Mouse (Mus musculus) cerebellum, postnatal 25 days (tissue): ENCODE measurements around the gene Cyp4f37.
"Not testable (repeated sequence)": the region's sequence is repeated elsewhere in the genome, so short reads cannot be mapped to it uniquely, and the experiment has no call there.

Experiments
- DNase-seq, 2 experiments: peaks; one replicate each; pipeline ENCODE4 v3.0.0; 2021; ENCODE audit warnings: mixed read lengths in 2 of 2

The Cyp4f37 gene

GRCm38 (mm10) chr17:32621018-32621417 lies at the start of gene Cyp4f37:
Gene Cyp4f37 (plus strand): TSS chr17:32621309.
- not testable (repeated sequence) for DNase-seq

- not testable (repeated sequence) for DNase-seq
These were observed 47.8 kb upstream of the Cyp4f37 start for GRCm38 (mm10) chr17:32573286-32573685.

GRCm38 (mm10) chr17:32577496-32578186 lies 43.5 kb upstream of the Cyp4f37 start:
- no peak for DNase-seq

- no peak for DNase-seq
These were observed 24.6 kb upstream of the Cyp4f37 start for GRCm38 (mm10) chr17:32596494-32596893.

GRCm38 (mm10) chr17:32608055-32608454 lies 13.1 kb upstream of the Cyp4f37 start:
- no peak for DNase-seq

- not testable (repeated sequence) for DNase-seq
These were observed 10.9 kb upstream of the Cyp4f37 start for GRCm38 (mm10) chr17:32610231-32610630.

- DNase-seq, result no peak
These were observed 10.2 kb upstream of the Cyp4f37 start for GRCm38 (mm10) chr17:32610896-32611295.

- no peak for DNase-seq
These were observed 8.7 kb upstream of the Cyp4f37 start for GRCm38 (mm10) chr17:32612417-32612816.

- no peak for DNase-seq
These were observed 3.9 kb upstream of the Cyp4f37 start for GRCm38 (mm10) chr17:32617252-32617651.

GRCm38 (mm10) chr17:32629726-32630125 lies 8.6 kb downstream of the Cyp4f37 start:
- DNase-seq, result not testable (repeated sequence)

- no peak for DNase-seq
These were observed 10.8 kb downstream of the Cyp4f37 start for GRCm38 (mm10) chr17:32631936-32632335.

- not testable (repeated sequence) for DNase-seq
These were observed 13.3 kb downstream of the Cyp4f37 start for GRCm38 (mm10) chr17:32634242-32634971.

GRCm38 (mm10) chr17:32634972-32635314 lies 13.8 kb downstream of the Cyp4f37 start:
- DNase-seq, result peak; percentile 90 to 92

- no peak for DNase-seq
These were observed 15.2 kb downstream of the Cyp4f37 start for GRCm38 (mm10) chr17:32636341-32636740.

- no peak for DNase-seq
These were observed 16.0 kb downstream of the Cyp4f37 start for GRCm38 (mm10) chr17:32637151-32637550.

- DNase-seq, result no peak
These were observed 25.5 kb downstream of the Cyp4f37 start for GRCm38 (mm10) chr17:32646631-32647030.

GRCm38 (mm10) chr17:32653860-32654259 lies 32.8 kb downstream of the Cyp4f37 start:
- DNase-seq, result no peak

- no peak for DNase-seq
These were observed 35.9 kb downstream of the Cyp4f37 start for GRCm38 (mm10) chr17:32657041-32657440.

GRCm38 (mm10) chr17:32658246-32658645 lies 37.1 kb downstream of the Cyp4f37 start:
- DNase-seq, result no peak

GRCm38 (mm10) chr17:32658712-32659111 lies 37.6 kb downstream of the Cyp4f37 start, which contains the start of gene Cyp4f40:
Gene Cyp4f40 (plus strand): TSS chr17:32658900.
- DNase-seq, result peak; percentile 8 to 42

- DNase-seq, result no peak
These were observed 52.9 kb downstream of the Cyp4f37 start for GRCm38 (mm10) chr17:32673976-32674375.

GRCm38 (mm10) chr17:32676040-32676635 lies 55.0 kb downstream of the Cyp4f37 start:
- DNase-seq, result peak in 1 of 2 experiments; percentile 4

GRCm38 (mm10) chr17:32680404-32680803 lies 59.3 kb downstream of the Cyp4f37 start:
- DNase-seq, result peak; percentile 42 to 67
